16 mouse cellular contexts compared by ENCODE assay signal in genomic region chr11:90099178-90099577, GRCm38 (mm10).
DNase-seq lines count a peak whose midpoint lies in the region.
"Had no signal": no experiment of that assay in that cellular context is flagged by ENCODE, and none has a peak within 500 bp of the region (broad histone marks: within the 10 kb centered on the region; RNA-seq: fewer than 3 reads in every experiment).

No protein-coding gene starts in this region.

- intact Hi-C loops in heart, postnatal 10 days (cut with DNase I), result no loop called here

- 23% methylated on average over 1 of the region's 1 CpGs for WGBS in large intestine, adult 2 months

- peak; percentile 82 for DNase-seq in heart, adult 11 months
- no peak for DNase-seq in heart, postnatal 10 days
- DNase-seq in kidney, postnatal 36 days, result peak; percentile 20 to 34
- no peak for DNase-seq in kidney, adult 9 months
- DNase-seq in large intestine, adult 2 months (ENCODE audit: low read depth, low spot score), result peak; percentile 8
- peak; percentile 77 for DNase-seq in lung, postnatal 14 days
- no peak for DNase-seq in urinary bladder, postnatal 10 days (ENCODE audit: low spot score)
- no peak for DNase-seq in yolk sac, embryonic 10.5 days (ENCODE audit: low spot score)
- DNase-seq: adrenal gland, postnatal 25 days; cerebellum, adult 11-12 months; gastrocnemius, adult 2 months; liver, embryonic 13.5 days; right cerebral cortex, adult 18-20 months; right cerebral cortex, postnatal 4 days; thymus, adult 18-20 months; thymus, postnatal 36 days had no signal

Comparison
In these comparisons a context has a peak if more than half of its experiments do, and no peak if none do; other contexts are left out.
1. DNase-seq: peak in heart, adult 11 months (single experiment), kidney, postnatal 36 days (2 of 2), large intestine, adult 2 months (single experiment) and lung, postnatal 14 days (single experiment); none in heart, postnatal 10 days (0 of 2), kidney, adult 9 months (single experiment), urinary bladder, postnatal 10 days (single experiment) and yolk sac, embryonic 10.5 days (single experiment).